Mouse (Mus musculus): ENCODE measurements around the gene Csn2. TPM values are rescaled to one million over a fixed set of nuclear protein-coding genes. Genes with fewer than 3 reads are reported as not detected.

The Csn2 gene
- not detected in 2 replicates for polyA plus RNA-seq (2014; fragmentation: Nextera tagmentation; extraction: Ambion mirVana)

- no peaks in the 10 kb centered on the region for H3K36me3 ChIP-seq (ENCODE audit: control insufficient read depth, insufficient read depth, low read length)
- no peak within 1 kb of the TSS for H3K9ac ChIP-seq (replicated peaks; ENCODE audit: low read length)
- no peak within 1 kb of the TSS for H3K4me2 ChIP-seq (ENCODE audit: low read length)
- no peak within 1 kb of the TSS for H3K27ac ChIP-seq (replicated peaks; ENCODE audit: low read depth, low read length)
- H3K27me3 ChIP-seq (ENCODE audit: control insufficient read depth, insufficient read depth, low read length) = no peaks in the 10 kb centered on the region
- no peaks in the 10 kb centered on the region for H3K9me3 ChIP-seq (ENCODE audit: control insufficient read depth, low read length)
- H3K4me1 ChIP-seq (ENCODE audit: control insufficient read depth, insufficient read depth, low read length) = no peaks in the 10 kb centered on the region
- no peak for ATAC-seq (ENCODE audit: low FRiP score, low TSS enrichment)
- 75% methylated on average over 3 of the region's 3 CpGs for WGBS
- DNase-seq = no peak
- no peak within 1 kb of the TSS for H3K4me3 ChIP-seq (replicated peaks; ENCODE audit: low read depth, low read length)
Measured at GRCm38 (mm10) chr5:87699530-87699929, at the start of gene Csn2. TSS of gene Csn2 (minus strand) at chr5:87699630.

GRCm38 (mm10) chr5:87734821-87735220 is 35.4 kb upstream of the Csn2 start:
- ATAC-seq (ENCODE audit: low FRiP score, low TSS enrichment) (no peak), DNase-seq (no peak)
- H3K9me3 ChIP-seq (ENCODE audit: control insufficient read depth, low read length) = no peaks in the 10 kb centered on the region
- no peaks in the 10 kb centered on the region for H3K36me3 ChIP-seq (ENCODE audit: control insufficient read depth, insufficient read depth, low read length)
- no peak overlapping the region for H3K4me3 ChIP-seq (replicated peaks; ENCODE audit: low read depth, low read length)
- no peaks in the 10 kb centered on the region for H3K27me3 ChIP-seq (ENCODE audit: control insufficient read depth, insufficient read depth, low read length)
- no peaks in the 10 kb centered on the region for H3K4me1 ChIP-seq (ENCODE audit: control insufficient read depth, insufficient read depth, low read length)
- no peak overlapping the region for H3K9ac ChIP-seq (replicated peaks; ENCODE audit: low read length)
- no peak overlapping the region for H3K27ac ChIP-seq (replicated peaks; ENCODE audit: low read depth, low read length)
- H3K4me2 ChIP-seq (ENCODE audit: low read length) = no peak overlapping the region

GRCm38 (mm10) chr5:87705891-87706290 is 6.5 kb upstream of the Csn2 start:
- ATAC-seq (ENCODE audit: low FRiP score, low TSS enrichment) (no peak), DNase-seq (no peak)
- no peak overlapping the region for H3K9ac ChIP-seq (replicated peaks; ENCODE audit: low read length)
- H3K27ac ChIP-seq (replicated peaks; ENCODE audit: low read depth, low read length) = no peak overlapping the region
- no peaks in the 10 kb centered on the region for H3K36me3 ChIP-seq (ENCODE audit: control insufficient read depth, insufficient read depth, low read length)
- H3K4me2 ChIP-seq (ENCODE audit: low read length) = no peak overlapping the region
- H3K9me3 ChIP-seq (ENCODE audit: control insufficient read depth, low read length) = no peaks in the 10 kb centered on the region
- WGBS = 74% methylated on average over 1 of the region's 1 CpGs
- H3K4me3 ChIP-seq (replicated peaks; ENCODE audit: low read depth, low read length) = no peak overlapping the region
- H3K27me3 ChIP-seq (ENCODE audit: control insufficient read depth, insufficient read depth, low read length) = no peaks in the 10 kb centered on the region
- H3K4me1 ChIP-seq (ENCODE audit: control insufficient read depth, insufficient read depth, low read length) = no peaks in the 10 kb centered on the region

GRCm38 (mm10) chr5:87665908-87666307 is 33.5 kb downstream of the Csn2 start, which contains the start of gene Csn1s1:
TSS of gene Csn1s1 (plus strand) at chr5:87666208.
- DNase-seq (no peak), ATAC-seq (ENCODE audit: low FRiP score, low TSS enrichment) (no peak)

GRCm38 (mm10) chr5:87642787-87643186 is 56.6 kb downstream of the Csn2 start:
- Histone ChIP-seq H3K27ac (replicated peaks; ENCODE audit: low read depth, low read length) (no peak overlapping the region), H3K27me3 (ENCODE audit: control insufficient read depth, insufficient read depth, low read length) (no peaks in the 10 kb centered on the region), H3K4me2 (ENCODE audit: low read length) (no peak overlapping the region), H3K4me3 (replicated peaks; ENCODE audit: low read depth, low read length) (no peak overlapping the region), H3K9ac (replicated peaks; ENCODE audit: low read length) (no peak overlapping the region), H3K4me1 (ENCODE audit: control insufficient read depth, insufficient read depth, low read length) (no peaks in the 10 kb centered on the region), H3K36me3 (ENCODE audit: control insufficient read depth, insufficient read depth, low read length) (no peaks in the 10 kb centered on the region), H3K9me3 (ENCODE audit: control insufficient read depth, low read length) (no peaks in the 10 kb centered on the region)
- ATAC-seq (ENCODE audit: low FRiP score, low TSS enrichment) (no peak), DNase-seq (peak; percentile 13)

More at GRCm38 (mm10) chr5:87665908-87666307, 33.5 kb downstream of the Csn2 start, which contains the start of gene Csn1s1:
- H3K9me3 ChIP-seq (ENCODE audit: control insufficient read depth, low read length) = no peaks in the 10 kb centered on the region
- no peak within 1 kb of the TSS for H3K4me2 ChIP-seq (ENCODE audit: low read length)
- H3K9ac ChIP-seq (replicated peaks; ENCODE audit: low read length) = no peak within 1 kb of the TSS
- H3K4me1 ChIP-seq (ENCODE audit: control insufficient read depth, insufficient read depth, low read length) = no peaks in the 10 kb centered on the region
- H3K4me3 ChIP-seq (replicated peaks; ENCODE audit: low read depth, low read length) = no peak within 1 kb of the TSS
- H3K36me3 ChIP-seq (ENCODE audit: control insufficient read depth, insufficient read depth, low read length) = no peaks in the 10 kb centered on the region
- H3K27ac ChIP-seq (replicated peaks; ENCODE audit: low read depth, low read length) = no peak within 1 kb of the TSS
- no peaks in the 10 kb centered on the region for H3K27me3 ChIP-seq (ENCODE audit: control insufficient read depth, insufficient read depth, low read length)

Other genes starting within 250 kb of the Csn2 start
- not detected in 2 replicates for gene Ugt2a2, start 217.4 kb downstream of the Csn2 start, polyA plus RNA-seq (2014; fragmentation: Nextera tagmentation; extraction: Ambion mirVana)
- not detected in 2 replicates for gene Gm43638, start 212.8 kb downstream of the Csn2 start, polyA plus RNA-seq (2014; fragmentation: Nextera tagmentation; extraction: Ambion mirVana)
- gene Ugt2a1, start 208.8 kb downstream of the Csn2 start, polyA plus RNA-seq (2014; fragmentation: Nextera tagmentation; extraction: Ambion mirVana) = not detected in 2 replicates
- not detected in 2 replicates for gene Sult1b1, start 161.4 kb downstream of the Csn2 start, polyA plus RNA-seq (2014; fragmentation: Nextera tagmentation; extraction: Ambion mirVana)
- gene Sult1d1, start 130.6 kb downstream of the Csn2 start, polyA plus RNA-seq (2014; fragmentation: Nextera tagmentation; extraction: Ambion mirVana) = not detected in 2 replicates
- not detected in 2 replicates for gene Sult1e1, start 108.0 kb downstream of the Csn2 start, polyA plus RNA-seq (2014; fragmentation: Nextera tagmentation; extraction: Ambion mirVana)
- gene Csn1s1, start 33.4 kb downstream of the Csn2 start, polyA plus RNA-seq (2014; fragmentation: Nextera tagmentation; extraction: Ambion mirVana) = not detected in 2 replicates
- not detected in 2 replicates for gene Csn1s2a, start 74.9 kb upstream of the Csn2 start, polyA plus RNA-seq (2014; fragmentation: Nextera tagmentation; extraction: Ambion mirVana)
- gene Csn1s2b, start 108.5 kb upstream of the Csn2 start, polyA plus RNA-seq (2014; fragmentation: Nextera tagmentation; extraction: Ambion mirVana) = not detected in 2 replicates
- not detected in 2 replicates for gene Prr27, start 126.1 kb upstream of the Csn2 start, polyA plus RNA-seq (2014; fragmentation: Nextera tagmentation; extraction: Ambion mirVana)
- not detected in 2 replicates for gene Odam, start 185.4 kb upstream of the Csn2 start, polyA plus RNA-seq (2014; fragmentation: Nextera tagmentation; extraction: Ambion mirVana)
- gene Csn3, start 225.9 kb upstream of the Csn2 start, polyA plus RNA-seq (2014; fragmentation: Nextera tagmentation; extraction: Ambion mirVana) = not detected in 2 replicates

Measured in midbrain, embryonic 14.5 days (tissue).